Mouse (Mus musculus) yolk sac, embryonic 10.5 days (tissue): ENCODE measurements around the gene Arid5b.

ENCODE experiments used
- DNase-seq: peaks from one replicate; pipeline ENCODE4 v3.0.0-alpha.2; 2017; ENCODE audit warnings: low spot score

Arid5b gene

GRCm38 (mm10) chr10:68236956-68237455 is 41.5 kb downstream of the Arid5b start:
- no peak for DNase-seq

- peak; percentile 86 for DNase-seq
Measured at GRCm38 (mm10) chr10:68231385-68232182, 47.0 kb downstream of the Arid5b start.

GRCm38 (mm10) chr10:68230653-68231384 is 47.7 kb downstream of the Arid5b start:
- no peak for DNase-seq

- peak; percentile 84 for DNase-seq
Measured at GRCm38 (mm10) chr10:68229640-68230565, 48.6 kb downstream of the Arid5b start.

GRCm38 (mm10) chr10:68222676-68223075 is 55.9 kb downstream of the Arid5b start:
- DNase-seq: no peak

GRCm38 (mm10) chr10:68222012-68222411 is 56.5 kb downstream of the Arid5b start:
- DNase-seq: no peak

- peak; percentile 56 for DNase-seq
Measured at GRCm38 (mm10) chr10:68219327-68219726, 59.2 kb downstream of the Arid5b start.

GRCm38 (mm10) chr10:68218678-68219077 is 59.9 kb downstream of the Arid5b start:
- no peak for DNase-seq

- no peak for DNase-seq
Measured at GRCm38 (mm10) chr10:68214809-68215468, 63.6 kb downstream of the Arid5b start.

- no peak for DNase-seq
Measured at GRCm38 (mm10) chr10:68212061-68212915, 66.3 kb downstream of the Arid5b start.

- DNase-seq: peak; percentile 40
Measured at GRCm38 (mm10) chr10:68211514-68211913, 67.0 kb downstream of the Arid5b start.

- DNase-seq: no peak
Measured at GRCm38 (mm10) chr10:68210025-68210642, 68.4 kb downstream of the Arid5b start.

- no peak for DNase-seq
Measured at GRCm38 (mm10) chr10:68208670-68209065, 69.9 kb downstream of the Arid5b start.

GRCm38 (mm10) chr10:68207803-68208669 is 70.5 kb downstream of the Arid5b start:
- peak; percentile 27 for DNase-seq

- DNase-seq: no peak
Measured at GRCm38 (mm10) chr10:68204391-68204790, 74.1 kb downstream of the Arid5b start.

GRCm38 (mm10) chr10:68203860-68204259 is 74.7 kb downstream of the Arid5b start:
- no peak for DNase-seq

GRCm38 (mm10) chr10:68203322-68203721 is 75.2 kb downstream of the Arid5b start:
- DNase-seq: no peak

- no peak for DNase-seq
Measured at GRCm38 (mm10) chr10:68199440-68199839, 79.1 kb downstream of the Arid5b start.

- DNase-seq: peak; percentile 38
Measured at GRCm38 (mm10) chr10:68196324-68196723, 82.2 kb downstream of the Arid5b start.
